Mouse (Mus musculus): ENCODE results near the gene Zbtb2. TPM values are rescaled to one million over a fixed set of nuclear protein-coding genes. Genes with fewer than 3 reads are reported as not detected.
A peak's percentile ranks its signal among the peaks of the same experiment; 100 is the strongest.

The Zbtb2 gene
- polyA plus RNA-seq, 1 experiment = not detected

DNA sequence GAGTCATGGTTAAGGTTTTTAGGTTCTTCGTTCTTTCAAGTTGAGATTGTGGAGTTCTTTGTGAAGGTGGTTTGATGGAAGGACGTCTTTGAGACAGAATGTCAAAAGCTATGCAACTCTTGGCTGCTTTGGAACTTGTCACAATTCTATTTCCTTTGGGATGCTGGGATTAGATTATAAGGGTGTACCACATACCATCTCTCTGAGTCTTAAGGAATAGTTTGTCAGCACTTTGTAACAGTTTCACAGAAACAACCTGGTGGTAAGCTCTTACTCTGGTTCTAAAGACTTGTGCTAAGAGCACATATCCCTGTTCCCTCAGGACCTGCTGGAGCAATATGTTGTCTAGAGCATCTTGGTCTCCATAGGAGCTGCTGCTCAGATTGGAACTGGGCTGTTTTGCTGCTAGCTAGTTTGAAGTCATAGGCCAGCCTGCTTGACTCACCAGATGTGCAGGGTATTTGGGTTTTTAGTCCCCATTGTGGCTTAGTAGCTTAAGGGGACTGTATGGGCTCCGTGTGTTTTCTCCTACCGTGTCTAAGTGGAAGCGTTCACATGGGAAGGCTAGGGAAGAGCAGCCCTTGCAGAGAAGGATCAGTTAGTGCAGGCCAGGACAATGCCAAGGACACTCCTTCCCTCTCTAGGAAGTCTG lies 1.7 kb upstream of the Zbtb2 start:
- TF ChIP-seq POLR2A (IDR thresholded peaks at IDR 0.05; ENCODE audit: insufficient read depth, low read depth, low read length) = no peak
- no peak for TF ChIP-seq CTCF (IDR thresholded peaks at IDR 0.05; ENCODE audit: insufficient read depth, low read depth, low read length)
- peaks cover 10% of the 10 kb centered on the region for H3K4me1 ChIP-seq (ENCODE audit: control insufficient read depth, insufficient read depth, low read length)
- H3K27ac ChIP-seq (ENCODE audit: insufficient read depth, low read depth, low read length) = no peak overlapping the region
- whole genome bisulfite sequencing = 19% methylated on average over 5 of the region's 5 CpGs
- H3K4me3 ChIP-seq (ENCODE audit: insufficient read depth, low read depth, low read length) = no peak overlapping the region

GRCm38 (mm10) chr10:4389036-4389435 lies 1.1 kb upstream of the Zbtb2 start:
- no peak for TF ChIP-seq CTCF (IDR thresholded peaks at IDR 0.05; ENCODE audit: insufficient read depth, low read depth, low read length)
- no peak for TF ChIP-seq POLR2A (IDR thresholded peaks at IDR 0.05; ENCODE audit: insufficient read depth, low read depth, low read length)
- Histone ChIP-seq H3K4me3 (ENCODE audit: insufficient read depth, low read depth, low read length) (peak overlapping the region; percentile 12; the same call in 1 of the 2 replicates), H3K4me1 (ENCODE audit: control insufficient read depth, insufficient read depth, low read length) (peaks cover 10% of the 10 kb centered on the region), H3K27ac (ENCODE audit: insufficient read depth, low read depth, low read length) (no peak overlapping the region)
- 5% methylated on average over 10 of the region's 10 CpGs for WGBS

GRCm38 (mm10) chr10:4388384-4388745 lies 457 bp upstream of the Zbtb2 start:
- peaks cover 10% of the 10 kb centered on the region for H3K4me1 ChIP-seq (ENCODE audit: control insufficient read depth, insufficient read depth, low read length)
- H3K4me3 ChIP-seq (ENCODE audit: insufficient read depth, low read depth, low read length) = peak overlapping the region; percentile 95
- TF ChIP-seq CTCF (IDR thresholded peaks at IDR 0.05; ENCODE audit: insufficient read depth, low read depth, low read length) (peak; percentile 29; the same call in 1 of the 2 replicates), POLR2A (IDR thresholded peaks at IDR 0.05; ENCODE audit: insufficient read depth, low read depth, low read length) (no peak)
- peak overlapping the region; percentile 0; the same call in 1 of the 2 replicates for H3K27ac ChIP-seq (ENCODE audit: insufficient read depth, low read depth, low read length)
- WGBS = 0% methylated on average over 19 of the region's 19 CpGs

DNA sequence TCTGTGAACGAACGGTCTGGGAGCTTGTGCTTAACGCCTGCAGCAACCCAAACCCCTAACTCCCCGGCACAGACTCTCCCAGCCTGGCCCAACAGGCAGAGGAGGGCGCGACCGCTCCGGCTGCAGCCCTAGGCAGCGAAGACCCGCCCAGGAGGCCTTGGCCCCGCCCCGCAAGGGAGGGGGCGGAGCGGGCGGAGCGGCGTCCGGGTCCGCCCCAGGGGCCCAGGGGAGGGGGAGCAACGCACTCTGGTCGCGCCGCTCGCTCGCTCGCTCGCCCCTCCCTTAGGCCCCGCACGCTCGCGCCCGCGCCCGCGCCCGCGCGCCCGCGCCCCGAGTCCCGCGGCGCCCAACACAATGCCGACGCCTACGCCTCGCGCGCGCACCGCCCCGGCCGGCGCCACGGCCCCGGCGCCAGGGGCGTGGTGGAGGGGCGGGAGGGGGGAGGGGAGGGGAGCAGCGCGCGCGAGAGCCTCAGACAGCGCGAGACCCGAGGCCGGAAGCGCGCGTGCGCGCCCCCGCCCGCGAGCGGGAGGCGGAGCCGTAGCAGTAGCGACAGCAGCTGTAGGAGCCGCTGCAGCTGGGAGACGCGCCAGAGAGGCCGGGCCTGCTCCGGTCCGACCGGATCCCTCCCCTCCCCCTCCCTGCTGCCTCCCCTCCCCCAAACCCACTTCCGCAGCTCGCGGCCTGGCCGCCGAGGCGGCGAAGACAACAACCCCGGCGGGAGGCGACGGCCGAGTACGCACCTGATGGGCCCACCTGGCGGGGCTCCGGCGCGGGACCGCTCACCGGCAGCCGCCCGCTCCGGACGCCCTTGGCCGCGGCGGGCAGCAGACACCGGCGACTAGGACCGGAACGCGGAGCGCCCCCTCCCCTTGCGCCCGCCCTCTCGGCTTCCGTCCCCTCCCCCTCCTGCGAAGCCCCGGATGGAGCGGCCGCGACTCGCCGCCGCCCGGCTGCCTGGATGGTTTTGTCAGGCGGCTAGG lies 1.0 kb downstream of the Zbtb2 start:
- Histone ChIP-seq H3K27ac (ENCODE audit: insufficient read depth, low read depth, low read length) (peak overlapping the region; percentile 94), H3K4me3 (ENCODE audit: insufficient read depth, low read depth, low read length) (peak overlapping the region; percentile 95), H3K4me1 (ENCODE audit: control insufficient read depth, insufficient read depth, low read length) (peaks cover 9% of the 10 kb centered on the region)
- peak; percentile 58 for TF ChIP-seq POLR2A (IDR thresholded peaks at IDR 0.05; ENCODE audit: insufficient read depth, low read depth, low read length)
- no peak for TF ChIP-seq CTCF (IDR thresholded peaks at IDR 0.05; ENCODE audit: insufficient read depth, low read depth, low read length)
- WGBS = 1% methylated on average over 64 of the region's 133 CpGs

- Histone ChIP-seq H3K4me1 (ENCODE audit: control insufficient read depth, insufficient read depth, low read length) (peaks cover 2% of the 10 kb centered on the region; the same call in 1 of the 2 replicates), H3K4me3 (ENCODE audit: insufficient read depth, low read depth, low read length) (no peak overlapping the region), H3K27ac (ENCODE audit: insufficient read depth, low read depth, low read length) (no peak overlapping the region)
- TF ChIP-seq CTCF (IDR thresholded peaks at IDR 0.05; ENCODE audit: insufficient read depth, low read depth, low read length) = no peak
- no peak for TF ChIP-seq POLR2A (IDR thresholded peaks at IDR 0.05; ENCODE audit: insufficient read depth, low read depth, low read length)
- WGBS = 95% methylated on average over 7 of the region's 7 CpGs
These were observed 3.7 kb downstream of the Zbtb2 start for GRCm38 (mm10) chr10:4384244-4384643.

- 91% methylated on average over 5 of the region's 5 CpGs for WGBS
- H3K4me3 ChIP-seq (ENCODE audit: insufficient read depth, low read depth, low read length) = no peak overlapping the region
- peaks cover 2% of the 10 kb centered on the region; the same call in 1 of the 2 replicates for H3K4me1 ChIP-seq (ENCODE audit: control insufficient read depth, insufficient read depth, low read length)
- TF ChIP-seq CTCF (IDR thresholded peaks at IDR 0.05; ENCODE audit: insufficient read depth, low read depth, low read length) = no peak
- TF ChIP-seq POLR2A (IDR thresholded peaks at IDR 0.05; ENCODE audit: insufficient read depth, low read depth, low read length) = no peak
- H3K27ac ChIP-seq (ENCODE audit: insufficient read depth, low read depth, low read length) = no peak overlapping the region
These were observed 7.2 kb downstream of the Zbtb2 start for GRCm38 (mm10) chr10:4380748-4381147.

DNA sequence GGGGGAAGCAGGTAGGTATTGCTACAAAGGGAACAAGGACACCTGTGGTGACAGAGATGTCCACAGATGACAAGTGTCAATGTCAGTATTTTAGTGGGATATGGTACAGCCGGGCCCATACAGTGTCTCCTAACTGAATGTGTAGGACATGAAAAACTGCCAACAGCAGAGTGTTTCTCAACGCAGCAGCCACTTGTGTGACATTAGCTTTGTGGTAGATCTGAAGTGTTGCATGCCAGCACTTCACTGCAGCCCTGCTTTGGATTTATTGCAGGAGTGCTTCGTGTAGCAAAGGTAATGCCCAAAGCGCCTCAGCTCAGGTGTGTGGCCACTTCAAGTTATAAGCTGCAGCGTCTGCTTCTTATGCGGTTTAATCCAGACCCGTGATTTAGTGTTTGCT lies 11.0 kb downstream of the Zbtb2 start:
- TF ChIP-seq CTCF (IDR thresholded peaks at IDR 0.05; ENCODE audit: insufficient read depth, low read depth, low read length) = no peak
- WGBS = 87% methylated on average over 7 of the region's 7 CpGs
- H3K4me1 ChIP-seq (ENCODE audit: control insufficient read depth, insufficient read depth, low read length) = no peaks in the 10 kb centered on the region; the same call in 1 of the 2 replicates
- no peak overlapping the region for H3K27ac ChIP-seq (ENCODE audit: insufficient read depth, low read depth, low read length)
- no peak overlapping the region for H3K4me3 ChIP-seq (ENCODE audit: insufficient read depth, low read depth, low read length)

- TF ChIP-seq POLR2A (IDR thresholded peaks at IDR 0.05; ENCODE audit: insufficient read depth, low read depth, low read length) = no peak
- TF ChIP-seq CTCF (IDR thresholded peaks at IDR 0.05; ENCODE audit: insufficient read depth, low read depth, low read length) = no peak
- Histone ChIP-seq H3K4me1 (ENCODE audit: control insufficient read depth, insufficient read depth, low read length) (no peaks in the 10 kb centered on the region; the same call in 1 of the 2 replicates), H3K27ac (ENCODE audit: insufficient read depth, low read depth, low read length) (no peak overlapping the region), H3K4me3 (ENCODE audit: insufficient read depth, low read depth, low read length) (no peak overlapping the region)
- 75% methylated on average over 7 of the region's 7 CpGs for WGBS
These were observed 11.4 kb downstream of the Zbtb2 start for GRCm38 (mm10) chr10:4376461-4376860.

DNA sequence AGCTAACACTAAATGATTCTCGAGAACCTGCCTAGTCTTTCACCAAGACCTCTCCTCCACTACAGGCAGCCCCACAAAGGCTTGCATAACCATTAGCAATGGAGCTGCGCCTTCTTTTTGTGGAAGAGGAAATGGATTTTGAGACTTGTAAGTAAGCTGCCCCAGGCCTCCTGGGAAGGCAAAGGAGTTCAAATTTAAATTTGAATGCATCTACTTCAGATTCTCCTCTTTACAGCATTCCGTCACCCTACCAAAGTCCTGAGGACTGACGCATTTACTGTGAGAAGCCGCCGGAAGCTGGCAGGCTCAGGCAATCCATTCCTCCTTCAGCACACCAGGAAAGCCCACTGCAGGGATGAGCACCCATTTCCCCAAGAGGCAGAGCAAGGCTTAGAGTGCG lies 12.6 kb downstream of the Zbtb2 start:
- Histone ChIP-seq H3K4me3 (ENCODE audit: insufficient read depth, low read depth, low read length) (no peak overlapping the region), H3K27ac (ENCODE audit: insufficient read depth, low read depth, low read length) (no peak overlapping the region), H3K4me1 (ENCODE audit: control insufficient read depth, insufficient read depth, low read length) (no peaks in the 10 kb centered on the region; the same call in 1 of the 2 replicates)
- TF ChIP-seq POLR2A (IDR thresholded peaks at IDR 0.05; ENCODE audit: insufficient read depth, low read depth, low read length) = no peak
- WGBS = 59% methylated on average over 7 of the region's 7 CpGs

All from olfactory bulb, adult 2 months (tissue).